Mouse (Mus musculus) bone marrow, adult 2 months (tissue): Measurements from ENCODE around the gene Csf2rb2.

ENCODE experiments used
- CTCF ChIP-seq: fragments of 200-500 bp; IDR thresholded peaks from 2 replicates; pipeline ENCODE4 v1.5.1; 2011; ENCODE audit warnings: low read length, control low read depth; ENCODE audit not compliant: control insufficient read depth, insufficient read depth
- POLR2A ChIP-seq: fragments of 200-500 bp; IDR thresholded peaks from 2 replicates; pipeline ENCODE4 v1.6.1; 2011; ENCODE audit warnings: low read depth, mild to moderate bottlenecking, control low read depth, low read length, borderline replicate concordance; ENCODE audit not compliant: control insufficient read depth

GRCm38 (mm10) chr15:78263286-78263685 is 42.2 kb downstream of the Csf2rb2 start:
- TF ChIP-seq CTCF = no peak
- TF ChIP-seq POLR2A = no peak
